Comparison of ENCODE assay signal across 8 mouse cellular contexts in the genomic region with DNA sequence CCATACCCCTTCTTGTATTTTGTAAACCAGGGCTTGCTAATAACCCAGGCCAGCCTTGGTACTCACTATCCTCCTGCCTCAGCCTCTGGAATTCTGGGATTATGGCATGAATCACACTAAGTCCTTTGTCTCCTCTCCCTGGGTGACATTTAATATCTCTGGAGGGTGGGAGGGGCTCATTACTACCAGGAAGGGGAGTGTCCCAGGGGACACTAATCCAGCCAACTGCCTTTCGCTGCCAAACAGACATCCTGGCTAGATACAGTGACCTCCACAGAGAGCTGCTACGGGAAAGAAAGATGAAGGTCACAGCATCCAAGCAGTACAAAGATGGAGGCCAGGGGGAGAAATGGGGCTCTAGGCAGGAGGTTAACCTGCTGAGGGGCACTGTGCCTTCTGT. TPM values are rescaled to one million over a fixed set of nuclear protein-coding genes. Genes with fewer than 3 reads are reported as not detected.
DNase-seq lines count a peak whose midpoint lies in the region; ATAC-seq and TF ChIP-seq lines count a peak whose summit lies in the region.

No protein-coding gene starts in this region.

- ATAC-seq in liver, embryonic 12.5 days, result no peak
- no peak for ATAC-seq in embryonic facial prominence, embryonic 11.5 days (replicated peaks; ENCODE audit: insufficient number of reproducible peaks, low FRiP score, low TSS enrichment, low read depth)
- no peak for ATAC-seq in inflammation-experienced regulatory T-cells, adult 6 months

- no peak for TF ChIP-seq POLR2A in liver, adult 2 months (IDR thresholded peaks at IDR 0.05; ENCODE audit: extremely low read depth, insufficient read depth, low read length)

- H3K27me3 ChIP-seq in liver, adult 2 months (ENCODE audit: control insufficient read depth, insufficient read depth, low read length), result no peaks in the 10 kb centered on the region
- no peaks in the 10 kb centered on the region; the same call in 1 of the 2 replicates for H3K27me3 ChIP-seq in liver, embryonic 12.5 days (replicated peaks)
- H3K27me3 ChIP-seq in embryonic facial prominence, embryonic 11.5 days (ENCODE audit: control insufficient read depth, insufficient read depth, low read length), result no peaks in the 10 kb centered on the region

- H3K36me3 ChIP-seq in liver, adult 2 months (ENCODE audit: control insufficient read depth, insufficient read depth, low read length), result peaks cover 13% of the 10 kb centered on the region
- H3K36me3 ChIP-seq in liver, embryonic 12.5 days, result peaks cover 48% of the 10 kb centered on the region
- peaks cover 21% of the 10 kb centered on the region for H3K36me3 ChIP-seq in embryonic facial prominence, embryonic 11.5 days (replicated peaks; ENCODE audit: control insufficient read depth, insufficient read depth, low read depth, low read length)

- peaks cover 7% of the 10 kb centered on the region; the same call in 1 of the 2 replicates for H3K4me1 ChIP-seq in liver, adult 2 months (ENCODE audit: control insufficient read depth, insufficient read depth, low read length)
- 0 out of 2 replicates have a peak, but pooled peaks cover 2% of the 10 kb centered on the region for H3K4me1 ChIP-seq in liver, embryonic 12.5 days
- no peaks in the 10 kb centered on the region; the same call in 1 of the 2 replicates for H3K4me1 ChIP-seq in embryonic facial prominence, embryonic 11.5 days (ENCODE audit: control insufficient read depth, insufficient read depth, low read length)

- H3K4me3 ChIP-seq in liver, adult 2 months (ENCODE audit: insufficient read depth, low read depth, low read length), result no peak overlapping the region
- H3K4me3 ChIP-seq in liver, embryonic 12.5 days, result no peak overlapping the region
- no peak overlapping the region for H3K4me3 ChIP-seq in embryonic facial prominence, embryonic 11.5 days (ENCODE audit: low read depth, low read length)

- H3K9ac ChIP-seq in liver, adult 2 months (ENCODE audit: low read depth, low read length), result no peak overlapping the region
- H3K9ac ChIP-seq in liver, embryonic 12.5 days, result no peak overlapping the region
- H3K9ac ChIP-seq in embryonic facial prominence, embryonic 11.5 days (replicated peaks; ENCODE audit: low read length), result no peak overlapping the region

- no peak for TF ChIP-seq CTCF in liver, adult 2 months (IDR thresholded peaks at IDR 0.05; ENCODE audit: low read depth, low read length)

- H3K79me2 ChIP-seq in liver, adult 2 months (ENCODE audit: control insufficient read depth, insufficient read depth, low read length), result no peaks in the 10 kb centered on the region

- peak overlapping the region; percentile 28; the same call in 1 of the 2 replicates for H3K27ac ChIP-seq in liver, adult 2 months (replicated peaks; ENCODE audit: insufficient read depth, low read depth, low read length)
- no peak overlapping the region for H3K27ac ChIP-seq in liver, embryonic 12.5 days
- no peak overlapping the region for H3K27ac ChIP-seq in embryonic facial prominence, embryonic 11.5 days (replicated peaks; ENCODE audit: low read depth, low read length)

- intact Hi-C loops in left cerebral cortex, postnatal 10 days (cut with DNase I), result no loop called here

- DNase-seq in liver, adult 2 months (ENCODE audit: extremely low read depth, low read depth, low spot score), result peak; percentile 51
- DNase-seq in embryonic facial prominence, embryonic 11.5 days (ENCODE audit: low spot score), result peak; percentile 32
- peak; percentile 73 for DNase-seq in kidney, adult 11 months
- peak; percentile 52 for DNase-seq in lung, postnatal 25 days (ENCODE audit: low spot score)
- no peak for DNase-seq in left cerebral cortex, postnatal 10 days (ENCODE audit: extremely low spot score in 1 of 2, low spot score in 2 of 2)
- DNase-seq in spleen, postnatal 14 days (ENCODE audit: low spot score in 2 of 2), result no peak

- H3K9me3 ChIP-seq in liver, embryonic 12.5 days (replicated peaks), result no peaks in the 10 kb centered on the region
- no peaks in the 10 kb centered on the region for H3K9me3 ChIP-seq in embryonic facial prominence, embryonic 11.5 days (replicated peaks; ENCODE audit: control insufficient read depth, low read length)

- WGBS in liver, adult 2 months, result 8% methylated on average over 2 of the region's 2 CpGs
- 42% methylated on average over 2 of the region's 2 CpGs for WGBS in liver, embryonic 12.5 days (ENCODE audit: insufficient replicate concordance)
- WGBS in embryonic facial prominence, embryonic 11.5 days, result 35% methylated on average over 2 of the region's 2 CpGs

- no peak overlapping the region for H3K4me2 ChIP-seq in liver, embryonic 12.5 days
- H3K4me2 ChIP-seq in embryonic facial prominence, embryonic 11.5 days (ENCODE audit: low read depth, low read length), result no peak overlapping the region

RNA-seq across cellular contexts. Expression of a gene that starts 25.7 kb away (rescaled TPM):
- total RNA-seq in liver, adult 2 months (2014; rRNA removed), result 10.8 and 15.5 TPM in 2 replicates
- 14.0 and 14.1 TPM in 2 replicates for polyA plus RNA-seq in liver, adult 2 months (2012; rRNA removed)
- 14.2 and 15.7 TPM in 2 replicates for polyA plus RNA-seq in liver, embryonic 12.5 days (2016; fragmentation: Nextera tagmentation; extraction: Ambion mirVana)
- 46.4 and 52.3 TPM in 2 replicates for polyA plus RNA-seq in embryonic facial prominence, embryonic 11.5 days (2014; fragmentation: Nextera tagmentation; extraction: Ambion mirVana)
- 1 to 10 TPM; 5.4 to 7.5 TPM for total RNA-seq in left cerebral cortex, postnatal 10 days (2021)
- not detected for polyA plus RNA-seq in inflammation-experienced regulatory T-cells, adult 6 months (2017; shearing (Covaris generic))

RNA-seq across cellular contexts. Expression of a gene that starts 42.2 kb away (rescaled TPM):
- 4.0 and 4.7 TPM in 2 replicates for total RNA-seq in liver, adult 2 months (2014; rRNA removed)
- polyA plus RNA-seq in liver, adult 2 months (2012; rRNA removed), result 11.9 and 20.3 TPM in 2 replicates
- 5.0 and 5.8 TPM in 2 replicates for polyA plus RNA-seq in liver, embryonic 12.5 days (2016; fragmentation: Nextera tagmentation; extraction: Ambion mirVana)
- polyA plus RNA-seq in embryonic facial prominence, embryonic 11.5 days (2014; fragmentation: Nextera tagmentation; extraction: Ambion mirVana), result 3.0 and 4.2 TPM in 2 replicates
- 10 to 100 TPM; 28.6 to 28.9 TPM for total RNA-seq in left cerebral cortex, postnatal 10 days (2021)
- 10 to 100 TPM in 2 of 3 experiments, 1 to 10 TPM in 1; 6.0 to 15.2 (median 11.0) TPM for polyA plus RNA-seq in inflammation-experienced regulatory T-cells, adult 6 months (2017; shearing (Covaris generic))

Comparison
In these comparisons a context has a peak if more than half of its experiments do, and no peak if none do; other contexts are left out.
1. DNase-seq: peak in liver, adult 2 months (single experiment), embryonic facial prominence, embryonic 11.5 days (single experiment), kidney, adult 11 months (single experiment) and lung, postnatal 25 days (single experiment); none in left cerebral cortex, postnatal 10 days (0 of 2) and spleen, postnatal 14 days (0 of 2).
2. RNA of a gene that starts 25.7 kb away (polyA plus RNA-seq): 46.4 to 52.3 TPM in embryonic facial prominence, embryonic 11.5 days, 14.2 to 15.7 TPM in liver, embryonic 12.5 days and 14.0 to 14.1 TPM in liver, adult 2 months; not detected in inflammation-experienced regulatory T-cells, adult 6 months; every median in the first group is over 10 times any median in the second.